Mouse (Mus musculus) gastrocnemius, adult 18-20 months (tissue): ENCODE measurements around the gene Mto1. TPM values are rescaled to one million over a fixed set of nuclear protein-coding genes. Genes with fewer than 3 reads are reported as not detected.
"Not testable (repeated sequence)": the region's sequence is repeated elsewhere in the genome, so short reads cannot be mapped to it uniquely, and the experiment has no call there.

Source experiments
- DNase-seq: peaks from one replicate; pipeline ENCODE4 v3.0.0; 2021; ENCODE audit warnings: low spot score
- total RNA-seq, 2 experiments: library from RNA; stranded (reverse); gene quantifications; 2 replicates each; pipeline ENCODE4 v1.2.3; 2021

Mto1 gene
- total RNA-seq, 2 experiments from 2014 or later = 18.1 to 18.3 TPM

DNA sequence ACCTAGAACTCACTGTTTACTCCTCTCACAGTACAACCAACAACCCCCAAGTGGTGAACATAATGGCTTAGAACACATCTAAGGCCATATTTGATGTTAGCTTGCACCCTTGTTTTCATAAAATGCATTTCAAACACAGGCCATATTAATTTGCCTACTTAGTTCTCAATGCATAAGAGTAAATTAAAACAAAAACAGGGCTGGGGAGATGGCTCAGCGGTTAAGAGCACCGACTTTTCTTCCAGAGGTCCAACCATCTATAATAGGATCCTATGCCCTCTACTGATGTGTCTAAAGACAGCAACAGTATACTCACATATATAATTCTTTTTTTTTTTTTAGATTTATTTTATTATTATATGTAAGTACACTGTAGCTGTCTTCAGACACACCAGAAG is 27.4 kb downstream of the Mto1 start:
- DNase-seq = no peak

DNA sequence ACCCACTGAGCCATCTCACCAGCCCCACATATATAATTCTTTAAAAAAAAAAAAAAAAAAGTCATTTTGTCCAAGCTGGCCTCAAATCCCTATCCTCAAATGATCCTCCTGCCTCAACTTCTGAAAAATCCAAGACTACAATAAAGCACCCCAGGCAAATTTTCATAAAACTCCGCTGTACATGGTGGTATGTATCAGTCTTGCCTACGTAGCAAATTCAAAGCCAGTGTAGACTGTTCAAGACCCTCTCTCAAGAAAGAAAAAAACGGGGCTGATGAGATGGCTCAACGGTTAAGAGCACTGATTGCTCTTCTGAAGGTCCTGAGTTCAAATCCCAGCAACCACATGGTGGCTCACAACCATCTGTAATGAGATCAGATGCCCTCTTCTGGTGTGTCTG is 27.9 kb downstream of the Mto1 start:
- no peak for DNase-seq

DNA sequence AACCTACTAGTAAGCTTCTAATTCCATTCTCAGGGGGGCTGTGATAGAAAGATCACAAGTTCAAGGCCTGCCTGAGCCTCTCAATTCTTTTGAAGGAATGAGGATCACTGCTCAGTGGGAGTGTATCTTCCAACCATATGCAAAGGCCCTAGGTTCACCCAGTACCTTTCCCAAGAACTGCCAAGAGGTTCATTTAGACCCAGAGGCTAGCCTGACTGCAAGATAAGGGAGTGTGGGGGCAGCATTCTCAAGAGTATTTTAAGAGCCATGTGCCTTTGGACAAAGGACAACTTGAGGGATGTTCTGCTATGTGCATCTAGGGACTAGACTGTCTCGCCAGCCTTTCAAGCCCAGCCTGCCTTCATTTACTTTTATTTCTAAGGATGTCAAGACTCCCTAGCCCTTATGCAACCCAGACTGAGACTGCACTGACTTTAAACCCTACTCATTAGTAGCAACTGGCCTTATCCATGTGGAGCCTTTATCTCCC is 28.6 kb downstream of the Mto1 start:
- no peak for DNase-seq

DNA sequence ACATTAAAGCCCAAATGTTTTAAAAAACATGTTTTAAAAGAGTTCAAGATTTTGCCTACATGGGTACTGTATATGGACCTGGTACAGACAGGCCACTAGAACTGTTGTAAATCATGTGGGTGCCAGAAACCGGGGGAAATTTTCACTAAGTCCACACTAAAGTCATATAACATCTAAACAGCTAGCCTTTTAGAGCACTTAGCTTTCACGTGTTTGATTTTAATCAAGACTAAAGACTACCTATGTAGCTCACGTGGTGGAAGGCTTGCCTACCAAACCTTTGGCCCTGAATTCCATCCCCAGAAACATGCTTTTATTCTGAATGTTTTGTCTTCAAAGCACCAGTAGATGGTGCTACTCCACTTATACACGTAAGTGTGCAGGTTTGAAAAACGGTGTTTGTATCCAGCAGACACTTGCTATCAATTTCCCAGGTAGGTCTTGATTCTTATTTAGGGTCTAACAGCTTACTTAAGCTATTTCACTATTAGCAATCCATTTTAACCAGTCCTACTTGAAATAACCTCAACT is 29.1 kb downstream of the Mto1 start:
- no peak for DNase-seq

DNA sequence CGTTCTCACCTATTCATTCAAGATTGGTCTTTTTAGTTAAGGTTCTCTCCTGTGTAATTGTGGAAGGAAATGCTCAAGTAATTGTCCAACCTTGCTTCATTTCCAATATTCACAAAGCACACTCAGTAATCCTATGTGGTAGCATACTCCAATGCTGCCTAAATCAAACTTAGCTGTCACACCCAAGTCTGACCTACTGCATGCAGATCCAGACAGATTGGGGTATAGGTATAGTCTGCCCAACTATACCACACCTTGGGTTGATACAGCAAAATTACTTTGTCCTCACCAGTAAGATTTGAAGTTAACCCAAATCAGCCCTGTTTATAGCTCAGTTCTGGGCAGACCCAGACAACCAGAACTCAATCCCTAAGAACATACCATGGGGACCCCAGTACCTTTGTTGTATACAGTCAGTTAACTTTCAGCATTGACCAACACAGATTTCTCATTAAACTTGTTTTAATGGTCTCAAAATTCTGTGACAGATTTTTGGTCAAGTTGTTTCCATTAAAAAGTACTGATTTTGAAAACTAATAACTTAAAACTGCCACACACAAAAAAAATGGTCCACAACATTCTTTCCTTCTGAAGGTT is 30.1 kb downstream of the Mto1 start:
- DNase-seq = not testable (repeated sequence)

DNA sequence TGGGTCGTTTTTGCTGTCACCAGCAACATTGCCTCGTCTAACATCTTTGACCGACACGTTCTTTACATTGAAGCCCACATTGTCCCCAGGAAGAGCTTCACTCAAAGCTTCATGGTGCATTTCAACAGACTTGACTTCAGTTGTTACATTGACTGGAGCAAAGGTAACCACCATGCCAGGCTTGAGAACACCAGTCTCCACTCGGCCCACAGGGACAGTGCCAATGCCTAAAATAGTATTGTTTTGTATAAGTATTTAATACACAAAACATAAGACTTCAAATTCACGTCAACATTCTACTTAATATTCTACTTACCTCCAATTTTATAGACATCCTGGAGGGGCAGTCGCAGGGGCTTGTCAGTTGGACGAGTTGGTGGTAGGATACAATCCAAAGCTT is 31.3 kb downstream of the Mto1 start:
- not testable (repeated sequence) for DNase-seq

DNA sequence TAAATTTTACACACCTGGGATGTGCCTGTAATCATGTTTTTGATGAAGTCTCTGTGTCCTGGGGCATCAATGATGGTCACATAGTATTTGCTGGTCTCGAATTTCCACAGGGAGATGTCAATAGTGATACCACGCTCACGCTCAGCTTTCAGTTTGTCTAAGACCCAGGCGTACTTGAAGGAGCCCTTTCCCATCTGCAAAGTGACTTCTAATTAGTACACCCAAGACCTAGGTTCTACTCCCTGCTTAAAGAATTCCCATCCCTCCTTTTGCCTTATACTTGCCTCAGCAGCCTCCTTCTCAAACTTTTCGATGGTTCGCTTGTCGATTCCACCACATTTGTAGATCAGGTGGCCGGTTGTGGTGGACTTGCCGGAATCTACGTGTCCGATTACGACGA is 32.2 kb downstream of the Mto1 start:
- DNase-seq = not testable (repeated sequence)

DNA sequence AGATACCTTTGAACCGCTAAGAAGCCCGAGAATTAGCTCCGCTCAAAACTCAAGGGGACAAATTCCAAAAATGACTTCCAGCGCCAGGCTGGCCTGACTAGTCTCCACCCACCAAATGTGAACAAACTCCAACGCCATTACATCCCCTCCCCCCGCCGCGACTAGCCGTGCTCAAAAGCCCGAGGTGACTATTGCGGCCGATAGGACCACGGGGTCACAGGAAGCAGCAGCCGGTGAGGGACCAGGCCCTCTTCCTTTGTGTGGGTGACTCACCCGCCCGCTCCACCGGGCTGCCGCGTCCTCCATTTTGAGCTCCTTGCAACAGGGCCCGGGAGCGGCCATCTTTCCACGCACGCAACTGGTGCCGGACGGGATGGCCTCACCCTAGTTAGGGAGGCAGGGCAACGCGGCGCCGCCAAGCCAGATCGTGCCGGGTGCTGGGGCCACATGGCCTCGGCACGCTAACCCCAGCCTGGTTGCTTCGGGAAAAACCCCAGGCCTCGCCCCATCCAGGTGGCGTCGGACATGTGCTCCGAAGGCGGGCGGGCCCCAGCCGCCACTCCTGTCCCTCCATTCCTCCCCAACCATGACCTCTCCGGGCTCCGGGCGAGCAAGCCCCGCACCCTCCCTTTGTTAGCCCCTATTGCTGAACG is 32.8 kb downstream of the Mto1 start:
- peak; percentile 45 for DNase-seq

DNA sequence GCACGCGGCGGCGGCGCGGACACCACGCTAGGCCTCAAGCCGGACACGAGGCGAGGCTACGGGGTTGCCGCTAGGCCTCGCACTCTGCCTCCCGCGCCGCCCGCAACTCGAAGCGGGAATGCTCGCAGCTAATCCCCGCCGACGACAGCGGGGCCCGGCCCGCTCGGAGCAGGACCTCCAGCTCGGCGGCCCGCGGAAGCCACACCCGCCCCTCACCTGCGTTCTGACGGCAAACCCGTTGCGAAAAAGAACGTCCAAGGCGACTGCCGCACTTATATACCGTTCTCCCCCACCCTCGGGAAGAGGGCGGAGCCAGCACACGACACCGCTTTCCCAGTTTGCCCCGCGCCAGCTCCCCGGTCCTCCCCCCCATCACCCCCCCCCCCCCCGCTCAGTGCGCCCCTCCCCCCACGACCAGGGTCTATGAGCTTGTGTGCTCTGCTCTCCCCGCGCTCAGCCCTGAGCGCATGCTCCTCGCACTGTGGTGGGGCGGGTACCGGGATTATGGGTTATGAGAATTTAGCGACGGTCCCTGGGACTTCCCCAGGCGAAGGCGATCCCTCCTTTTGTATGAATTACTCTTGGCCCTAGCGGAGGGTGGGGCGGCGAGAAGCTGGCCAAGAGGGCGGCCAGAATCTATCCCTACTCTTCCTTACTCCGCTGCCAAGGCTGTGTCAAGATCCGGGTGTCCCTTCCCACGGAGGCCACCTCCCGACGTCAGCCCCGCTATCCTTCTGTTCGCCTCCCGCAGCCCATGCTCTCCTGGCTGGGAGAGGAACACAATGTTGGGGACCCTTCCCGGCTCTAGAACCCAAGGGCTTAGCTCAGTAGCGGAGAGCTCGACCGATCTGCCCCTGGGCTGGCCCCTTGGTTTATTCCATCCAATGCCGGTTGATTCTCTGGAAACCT is 33.7 kb downstream of the Mto1 start:
- DNase-seq = peak; percentile 94

DNA sequence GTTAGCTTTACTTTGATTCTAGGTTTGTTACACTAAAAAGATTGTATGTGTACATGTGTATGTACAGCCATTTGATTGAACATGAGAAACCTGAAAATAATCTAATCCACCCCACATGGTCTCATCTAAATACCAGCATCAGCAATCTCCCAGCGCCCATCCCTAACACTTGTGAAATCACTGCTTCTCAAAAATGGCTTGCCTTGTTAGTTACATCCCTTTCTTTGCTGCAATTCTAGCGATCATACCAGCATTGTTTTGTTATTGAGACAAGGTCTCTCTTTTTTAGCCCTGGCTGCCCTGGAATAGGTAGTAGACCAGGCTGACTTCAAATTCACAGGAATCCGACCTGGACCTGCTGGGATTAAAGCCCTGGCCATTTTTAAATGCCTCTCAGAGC is 34.4 kb downstream of the Mto1 start:
- no peak for DNase-seq

DNA sequence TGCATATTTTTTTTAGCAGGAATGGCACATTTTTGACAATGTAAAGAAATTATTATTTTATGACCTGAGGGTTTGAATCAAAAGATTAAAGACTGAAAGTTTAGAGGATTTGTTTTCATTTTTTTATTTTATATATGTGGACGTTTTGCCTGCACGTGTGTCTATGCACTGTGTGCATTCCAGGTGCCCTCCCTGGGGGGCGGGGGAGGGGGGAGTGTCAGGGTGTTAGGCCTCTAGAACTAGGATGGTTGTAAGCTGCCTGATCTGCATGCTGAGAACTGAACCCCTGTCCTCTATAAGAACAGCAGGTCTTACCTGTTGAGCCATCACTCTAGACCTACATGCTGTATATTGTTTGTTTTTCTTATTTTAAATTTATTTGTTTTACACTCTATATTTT is 36.7 kb downstream of the Mto1 start:
- DNase-seq = no peak

DNA sequence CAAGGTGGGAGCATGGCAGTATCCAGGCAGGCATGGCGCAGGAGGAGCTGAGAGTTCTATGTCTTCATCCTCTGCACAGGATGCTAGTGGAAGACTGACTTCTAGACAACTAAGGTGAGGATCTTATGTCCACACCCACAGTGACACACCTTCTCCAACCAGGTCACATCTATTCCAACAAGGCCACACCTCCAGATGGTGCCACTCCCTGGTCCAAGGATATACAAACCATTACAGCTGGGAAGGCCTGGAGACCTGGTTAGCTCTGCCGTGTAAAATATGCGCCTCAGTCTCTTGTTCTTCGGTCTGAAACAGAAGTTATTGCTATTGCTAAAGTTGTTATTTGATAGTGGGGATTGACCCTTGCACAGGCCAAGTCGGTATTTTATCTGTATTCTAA is 40.0 kb downstream of the Mto1 start:
- not testable (repeated sequence) for DNase-seq

DNA sequence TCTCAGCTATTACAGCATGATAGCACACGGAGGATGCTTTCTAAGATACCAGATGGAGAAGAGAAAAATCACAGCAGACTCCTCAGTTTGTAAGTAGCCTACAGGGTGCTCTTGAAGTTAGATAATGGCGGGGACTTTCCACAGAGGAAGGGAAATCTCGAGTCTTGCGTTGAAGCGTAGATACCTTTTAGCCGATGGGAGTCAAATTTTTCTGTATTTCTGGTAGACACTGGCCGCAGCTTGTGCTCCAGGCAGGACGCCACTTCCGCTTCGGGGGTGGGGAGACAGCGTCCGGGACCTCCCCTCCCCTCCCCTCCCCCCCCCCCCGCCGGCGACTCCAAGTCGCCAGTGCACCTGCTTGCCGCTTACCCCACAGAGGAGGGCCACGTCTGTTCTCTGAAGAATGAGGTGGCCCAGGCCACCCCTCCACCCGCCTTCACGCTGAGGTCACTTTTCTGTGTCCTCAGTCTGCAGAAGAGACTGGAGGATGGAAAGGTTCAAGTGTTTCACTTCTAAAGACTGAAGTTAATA is 40.9 kb downstream of the Mto1 start, which contains the start of gene Eef1a1:
Eef1a1 (minus strand) TSS at position 262 of the 531 bp plus-strand sequence.
- DNase-seq = peak; percentile 47

DNA sequence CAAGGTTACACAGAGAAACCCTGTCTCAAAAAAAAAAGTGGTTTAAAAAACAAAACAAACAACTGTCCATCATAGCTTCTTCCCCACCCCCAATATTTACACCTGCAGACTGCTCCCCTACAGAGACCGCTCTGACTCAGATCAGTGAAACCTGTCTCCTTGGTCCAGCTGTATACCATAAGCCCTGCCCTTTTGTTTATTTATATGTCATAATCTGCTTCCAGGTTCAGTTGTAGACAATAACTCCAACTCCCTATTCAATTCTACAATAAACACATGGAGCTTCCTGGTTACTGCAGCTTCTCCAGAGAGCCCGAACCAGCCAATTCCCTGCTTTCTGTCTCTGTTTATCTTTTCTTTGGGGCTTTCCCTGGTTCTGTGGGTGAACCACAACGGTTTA is 43.2 kb downstream of the Mto1 start:
- no peak for DNase-seq

DNA sequence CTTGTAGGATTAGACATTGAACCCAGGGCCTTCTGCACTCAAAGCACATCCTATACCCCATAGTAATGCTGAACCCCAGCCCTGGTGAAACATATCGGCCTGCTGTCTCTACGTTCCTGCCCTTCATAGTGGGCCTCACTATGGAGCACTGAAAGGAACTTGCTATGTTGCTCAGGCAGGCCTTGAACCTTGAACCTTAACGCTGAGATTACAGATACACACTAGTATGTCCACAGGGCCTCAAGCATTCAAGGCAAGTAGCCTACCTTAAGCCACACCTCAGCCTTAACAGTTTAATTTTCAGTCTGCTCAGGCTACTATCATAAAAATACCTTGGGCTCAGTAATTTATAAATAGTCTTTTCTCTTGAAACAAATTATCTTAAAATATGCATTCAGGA is 44.2 kb downstream of the Mto1 start:
- DNase-seq = no peak

DNA sequence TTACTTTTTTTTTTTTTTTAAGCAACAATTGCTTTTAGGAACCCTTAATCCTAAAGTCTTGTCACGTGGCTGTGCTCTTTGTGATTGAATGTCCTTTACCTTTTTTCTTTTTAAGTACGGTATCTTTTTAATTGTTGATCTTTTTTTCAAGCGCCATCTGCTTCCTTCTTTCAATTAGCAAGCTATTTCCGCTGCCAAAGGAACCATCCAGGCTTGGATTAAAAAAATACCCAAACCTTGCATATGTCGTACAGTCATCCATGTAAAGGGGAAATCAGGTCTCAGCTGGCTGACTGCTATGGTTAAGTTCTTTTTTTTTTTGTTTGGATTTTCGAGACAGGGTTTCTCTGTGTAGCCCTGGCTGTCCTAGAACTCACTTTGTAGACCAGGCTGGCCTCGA is 45.2 kb downstream of the Mto1 start:
- no peak for DNase-seq

DNA sequence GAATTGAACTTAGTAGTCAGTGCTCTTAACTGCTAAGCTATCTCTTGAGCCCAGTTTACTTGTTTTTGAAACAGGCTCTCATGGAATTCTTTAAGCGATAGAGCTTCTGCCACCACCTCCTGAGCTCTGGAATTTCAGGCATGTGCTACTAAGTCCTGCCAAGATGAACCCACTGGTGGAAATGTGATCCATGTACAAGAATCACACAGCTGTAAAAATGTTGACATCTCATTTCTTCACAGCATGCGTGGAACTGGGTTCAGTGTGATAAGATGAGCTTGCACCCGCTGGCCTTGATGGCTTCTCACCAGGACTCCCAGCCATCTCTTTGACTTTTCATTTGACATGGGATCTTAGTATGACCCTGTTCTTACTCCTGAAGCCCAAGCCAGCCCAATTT is 52.4 kb downstream of the Mto1 start:
- DNase-seq = no peak

DNA sequence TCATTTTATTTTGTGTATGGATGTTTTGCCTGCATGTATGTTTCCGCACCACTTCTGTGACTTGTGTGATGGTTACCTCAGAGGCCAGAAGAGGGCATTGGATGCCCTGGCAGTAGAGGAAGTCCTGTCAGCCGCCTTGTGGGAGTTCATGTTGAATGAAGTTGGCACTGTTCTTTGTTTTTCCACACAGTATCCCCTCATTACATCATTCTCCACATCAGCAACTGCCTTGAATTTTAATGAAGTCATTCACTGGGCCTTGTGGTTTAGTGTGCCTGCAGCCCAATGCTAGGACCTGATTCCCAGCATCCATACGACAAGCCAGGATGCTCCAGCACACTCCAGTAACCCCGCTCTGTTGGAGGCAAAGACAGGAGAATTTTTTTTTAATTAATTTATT is 53.3 kb downstream of the Mto1 start:
- no peak for DNase-seq

DNA sequence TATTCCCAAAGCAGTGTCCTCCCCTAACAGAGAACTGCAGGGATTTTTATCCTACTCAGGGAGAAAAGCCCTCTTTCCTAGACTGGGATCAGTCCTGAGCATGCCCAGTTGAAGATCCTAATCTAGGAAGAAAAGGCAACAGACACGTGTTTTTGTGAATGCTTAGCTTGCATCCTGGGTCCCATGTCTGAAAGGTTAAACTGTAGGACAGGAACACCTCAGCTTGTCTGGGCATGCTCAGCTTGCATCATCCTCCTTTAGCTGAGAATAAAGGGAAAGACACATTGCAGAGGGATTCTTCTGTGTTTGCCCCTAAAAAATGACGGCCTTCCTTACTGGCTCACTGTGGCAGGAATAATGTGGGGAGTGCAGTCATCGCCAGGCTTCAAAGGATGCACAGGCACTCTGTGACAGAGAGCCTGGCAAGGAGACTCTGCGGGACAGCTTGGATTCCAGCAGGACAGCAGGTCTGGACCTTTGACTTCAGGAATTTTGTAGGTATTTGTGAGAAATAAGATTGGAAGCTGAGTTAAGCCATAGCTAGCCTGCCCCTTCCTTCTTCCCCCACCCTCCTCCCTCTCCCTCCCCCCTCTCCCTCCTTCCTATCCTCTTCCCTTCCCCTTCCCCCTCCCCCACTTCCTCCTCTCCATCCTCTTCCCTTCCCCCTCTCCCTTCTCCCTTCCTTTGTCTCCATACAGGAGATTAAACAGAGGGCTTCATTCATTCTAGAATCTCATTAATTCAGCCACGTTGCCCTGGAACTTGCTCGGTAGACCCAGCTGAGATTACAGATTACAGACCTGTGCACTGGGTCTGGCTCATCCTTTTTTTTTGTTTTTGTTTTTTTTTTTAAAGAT is 55.4 kb downstream of the Mto1 start:
- no peak for DNase-seq

DNA sequence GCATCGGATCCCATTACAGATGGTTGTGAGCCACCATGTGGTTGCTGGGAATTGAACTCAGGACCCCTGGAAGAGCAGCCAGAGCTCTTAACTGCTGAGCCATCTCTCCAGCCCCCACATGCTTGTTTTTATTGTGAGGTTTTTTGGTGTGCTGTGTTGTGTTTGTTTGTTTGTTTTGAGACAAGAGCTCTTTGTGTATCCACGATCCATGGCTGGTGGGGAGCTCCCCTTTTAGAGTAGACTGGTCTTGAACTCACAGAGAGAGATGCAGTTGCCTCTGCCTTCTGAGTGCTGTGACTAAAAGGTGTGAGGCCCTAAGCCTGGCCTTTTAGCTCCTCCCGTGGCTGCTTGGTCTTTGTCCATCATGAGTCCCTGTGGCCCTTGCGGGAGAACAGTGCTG is 56.1 kb downstream of the Mto1 start:
- no peak for DNase-seq

DNA sequence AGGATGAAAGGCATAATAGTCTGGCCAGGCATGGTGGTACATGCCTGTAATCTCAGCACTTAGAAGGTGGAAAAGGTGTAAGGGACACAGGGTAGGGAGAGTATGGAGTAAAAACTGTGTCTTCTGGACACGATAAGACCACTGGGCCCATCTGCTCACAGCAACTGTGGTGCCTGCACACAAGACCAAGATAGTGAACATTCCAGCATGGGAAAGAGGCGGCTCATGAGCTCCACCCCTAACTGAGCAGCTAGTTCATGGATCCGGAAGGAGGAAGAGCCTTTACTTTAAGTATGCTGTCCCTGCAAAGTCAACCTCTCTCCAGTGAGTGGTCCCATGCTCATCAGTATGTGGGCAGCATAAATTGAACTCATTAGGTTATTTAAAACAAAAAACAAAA is 56.7 kb downstream of the Mto1 start:
- no peak for DNase-seq
